Mouse (Mus musculus) erythroblast, embryonic 14.5 days (primary cell): ENCODE results near the gene Pcp4l1.

ENCODE experiments used
- GATA1 ChIP-seq: IDR thresholded peaks from 2 replicates; pipeline ENCODE4 v1.6.1; 2012; ENCODE audit warnings: low read length, inconsistent platforms, mixed read lengths
- TAL1 ChIP-seq: IDR thresholded peaks from 3 replicates; pipeline ENCODE4 v1.6.1; 2012; ENCODE audit warnings: low read length, inconsistent platforms, mixed read lengths

DNA sequence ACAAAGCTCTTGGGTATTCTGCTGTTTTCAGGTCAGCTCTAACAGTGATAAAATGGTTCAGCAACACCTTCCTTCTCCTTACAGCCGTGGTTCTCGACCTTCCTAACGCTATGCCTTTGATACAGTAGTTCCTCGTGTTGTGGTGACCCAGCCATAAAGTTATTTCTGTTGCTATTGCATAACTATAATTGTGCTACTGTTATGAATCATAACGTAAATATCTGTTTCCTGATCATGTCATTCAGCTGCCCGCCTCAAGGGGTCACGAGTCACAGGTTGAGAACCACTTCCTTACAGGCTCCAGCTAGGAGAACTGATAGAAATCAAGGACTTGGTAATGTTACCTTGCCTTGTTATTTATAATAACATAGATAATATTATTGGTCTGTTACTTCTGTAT is 11.8 kb downstream of the Pcp4l1 start:
- TF ChIP-seq TAL1: no peak
- no peak for TF ChIP-seq GATA1
